Mouse (Mus musculus) liver, adult 2 months (tissue): ENCODE measurements at regions not wholly inside any gene's neighbourhood (a gene's known extent, or its start where the extent isn't known, plus 50 kb on each side); places are given as distances from the start of the nearest gene placed in this dataset.

Source experiments
- CTCF ChIP-seq: fragments of 200-500 bp; IDR thresholded peaks from 2 replicates; pipeline ENCODE4 v1.5.1; 2011; ENCODE audit warnings: low read depth, low read length, control low read depth
- POLR2A ChIP-seq: fragments of 200-500 bp; IDR thresholded peaks from 2 replicates; pipeline ENCODE4 v1.6.1; 2011; ENCODE audit warnings: low read length, control low read depth; ENCODE audit not compliant: insufficient read depth; ENCODE audit errors: extremely low read depth

GRCm38 (mm10) chr9:62174651-62175050 is 52.2 kb upstream of the Glce start:
- TF ChIP-seq CTCF (no peak), POLR2A (no peak)
